Mouse (Mus musculus): ENCODE results near the gene Limk2. TPM values are rescaled to one million over a fixed set of nuclear protein-coding genes. Genes with fewer than 3 reads are reported as not detected.

The Limk2 gene
- polyA plus RNA-seq, 1 experiment from 2014 or later, result 134 TPM

DNA sequence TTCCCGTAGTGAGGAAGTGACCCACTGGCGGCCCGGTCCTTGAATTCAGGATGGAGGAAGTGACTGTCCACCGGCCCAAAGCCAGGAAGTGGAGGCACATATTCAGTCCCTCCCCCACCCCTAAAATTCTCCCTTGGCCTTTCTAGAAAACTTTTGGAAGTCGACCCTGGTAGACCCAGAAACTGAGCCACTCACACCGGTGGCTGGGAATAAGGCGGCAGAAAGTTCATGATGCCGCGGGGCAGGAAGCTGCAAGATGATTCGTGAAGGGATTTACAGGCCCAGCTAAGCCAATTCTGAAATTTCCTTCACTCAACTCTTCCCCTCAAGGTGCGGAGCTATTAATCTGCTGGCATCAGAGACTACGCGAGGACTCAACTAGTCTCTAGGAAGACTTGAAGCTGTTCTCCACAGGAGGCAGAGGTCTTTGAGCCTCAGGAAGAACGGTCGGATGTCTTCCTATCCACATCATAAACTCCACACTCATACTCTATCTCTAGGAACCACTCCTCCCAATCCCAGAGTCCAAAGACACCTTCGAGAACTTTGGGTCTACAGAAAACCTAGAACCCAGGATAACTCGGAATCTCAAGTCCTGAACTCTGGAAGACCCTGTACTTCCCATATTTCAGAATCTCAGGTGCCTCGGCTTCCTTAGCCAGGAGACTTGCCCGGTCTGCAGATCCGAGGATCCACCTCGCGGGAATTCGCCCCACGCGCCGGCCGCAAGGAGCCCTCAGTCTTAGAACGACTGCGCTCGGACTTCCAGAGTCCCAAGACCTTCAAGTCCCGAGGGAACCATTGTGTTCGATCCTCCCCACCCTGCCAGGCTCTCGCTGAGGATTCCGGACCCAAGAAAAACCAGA lies 625 bp downstream of the Limk2 start:
- Histone ChIP-seq H3K4me1 (replicated peaks) (peaks cover 15% of the 10 kb centered on the region), H3K27me3 (no peaks in the 10 kb centered on the region), H3K4me3 (replicated peaks) (peak overlapping the region; percentile 68), H3K9ac (replicated peaks) (peak overlapping the region; percentile 76), H3K9me3 (no peaks in the 10 kb centered on the region), H3K36me3 (no peaks in the 10 kb centered on the region), H3K4me2 (replicated peaks) (peak overlapping the region; percentile 63), H3K27ac (peak overlapping the region; percentile 56; the same call in 1 of the 2 replicates)
- ATAC-seq, result no peak
- 8% methylated on average over 34 of the region's 34 CpGs for WGBS

DNA sequence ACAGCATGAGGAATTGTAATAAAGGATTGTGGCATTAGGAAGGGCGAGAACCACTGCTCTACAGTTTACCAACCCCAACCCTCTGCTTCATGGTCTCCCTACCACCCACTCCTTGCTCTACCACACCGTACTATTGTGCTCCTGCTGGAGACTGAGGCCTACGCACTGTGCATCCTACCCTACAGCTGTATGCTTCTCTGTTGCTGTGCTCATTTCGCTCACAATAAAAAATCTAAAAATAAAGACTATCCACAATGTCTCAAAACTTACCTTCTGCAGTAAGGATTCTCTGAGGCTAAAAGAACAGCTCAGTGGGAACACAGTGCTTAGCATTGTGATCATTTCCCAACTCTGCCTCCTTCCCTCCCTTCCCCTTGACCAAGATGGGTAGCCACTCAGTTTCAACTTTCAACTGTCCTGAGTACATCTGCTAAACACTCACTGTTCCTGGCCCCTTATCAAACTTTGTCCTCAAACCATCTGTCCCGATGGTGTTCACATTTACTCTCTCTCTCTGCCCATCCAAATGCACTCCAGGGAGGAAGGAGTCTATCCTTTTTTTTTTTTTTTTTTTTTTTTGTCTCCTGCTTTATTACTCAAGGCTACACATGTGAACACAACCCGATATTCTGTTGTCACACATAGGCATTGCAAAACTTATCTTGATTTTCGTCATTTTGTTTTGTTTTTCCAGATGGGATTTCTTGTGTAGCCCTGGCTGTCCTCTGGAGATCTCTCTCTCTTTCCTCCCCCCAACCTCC lies 4.5 kb downstream of the Limk2 start:
- H3K4me1 ChIP-seq (replicated peaks), result peaks cover 15% of the 10 kb centered on the region
- H3K9me3 ChIP-seq, result no peaks in the 10 kb centered on the region
- ATAC-seq, result no peak
- 93% methylated on average over 7 of the region's 7 CpGs for WGBS
- no peak overlapping the region for H3K27ac ChIP-seq
- H3K27me3 ChIP-seq, result no peaks in the 10 kb centered on the region
- H3K9ac ChIP-seq (replicated peaks), result no peak overlapping the region
- no peaks in the 10 kb centered on the region for H3K36me3 ChIP-seq
- no peak overlapping the region for H3K4me2 ChIP-seq (replicated peaks)
- no peak overlapping the region for H3K4me3 ChIP-seq (replicated peaks)

DNA sequence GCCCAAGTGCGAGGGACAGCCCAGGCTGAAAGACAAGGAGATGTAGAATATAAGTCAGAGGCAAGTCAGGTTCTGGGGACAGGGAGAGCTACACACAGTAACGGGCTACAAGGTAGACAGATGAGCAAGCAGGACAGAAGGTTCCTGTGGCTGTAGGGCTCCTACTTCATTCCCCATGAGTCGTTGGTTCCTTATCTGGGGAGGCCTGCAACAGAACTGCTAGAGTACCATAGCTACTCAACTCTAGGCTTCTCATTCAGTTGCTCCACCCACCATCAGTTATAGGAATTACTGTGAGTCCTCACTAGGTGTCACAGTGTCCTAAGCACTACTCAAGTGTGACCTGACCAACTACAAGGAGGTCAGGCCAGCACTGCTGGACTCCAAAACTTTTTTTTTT lies 6.0 kb downstream of the Limk2 start:
- H3K27ac ChIP-seq, result no peak overlapping the region
- WGBS, result 83% methylated on average over 3 of the region's 3 CpGs
- H3K27me3 ChIP-seq, result no peaks in the 10 kb centered on the region
- no peak overlapping the region for H3K4me2 ChIP-seq (replicated peaks)
- no peak overlapping the region for H3K9ac ChIP-seq (replicated peaks)
- no peak for ATAC-seq
- no peaks in the 10 kb centered on the region for H3K36me3 ChIP-seq
- no peaks in the 10 kb centered on the region for H3K9me3 ChIP-seq
- peaks cover 4% of the 10 kb centered on the region for H3K4me1 ChIP-seq (replicated peaks)
- H3K4me3 ChIP-seq (replicated peaks), result no peak overlapping the region

DNA sequence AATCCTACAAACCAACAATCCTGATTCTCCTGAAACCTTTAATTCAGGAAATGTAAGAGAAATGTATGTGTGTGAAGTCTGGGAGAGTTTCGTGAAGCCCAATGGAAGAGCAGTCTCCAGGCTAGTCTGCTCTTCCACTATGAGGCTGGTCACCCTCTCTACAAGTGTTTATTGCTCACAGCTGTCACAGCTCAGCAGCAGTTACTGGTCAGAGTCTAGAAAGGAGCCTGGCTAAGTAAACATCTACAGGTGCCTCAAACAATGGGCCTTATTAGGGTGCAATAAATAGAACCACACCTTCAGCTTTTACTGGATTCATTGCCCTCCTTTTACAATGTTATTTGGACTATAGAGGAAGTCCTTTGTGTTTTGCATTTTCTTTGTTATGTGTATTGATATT lies 10.7 kb downstream of the Limk2 start:
- no peak overlapping the region for H3K9ac ChIP-seq (replicated peaks)
- H3K4me2 ChIP-seq (replicated peaks), result no peak overlapping the region
- no peak overlapping the region for H3K4me3 ChIP-seq (replicated peaks)
- H3K9me3 ChIP-seq, result no peaks in the 10 kb centered on the region
- H3K4me1 ChIP-seq (replicated peaks), result peaks cover 16% of the 10 kb centered on the region
- no peaks in the 10 kb centered on the region for H3K27me3 ChIP-seq
- no peak for ATAC-seq
- no peak overlapping the region for H3K27ac ChIP-seq
- H3K36me3 ChIP-seq, result no peaks in the 10 kb centered on the region
- 96% methylated on average over 1 of the region's 1 CpGs for WGBS

DNA sequence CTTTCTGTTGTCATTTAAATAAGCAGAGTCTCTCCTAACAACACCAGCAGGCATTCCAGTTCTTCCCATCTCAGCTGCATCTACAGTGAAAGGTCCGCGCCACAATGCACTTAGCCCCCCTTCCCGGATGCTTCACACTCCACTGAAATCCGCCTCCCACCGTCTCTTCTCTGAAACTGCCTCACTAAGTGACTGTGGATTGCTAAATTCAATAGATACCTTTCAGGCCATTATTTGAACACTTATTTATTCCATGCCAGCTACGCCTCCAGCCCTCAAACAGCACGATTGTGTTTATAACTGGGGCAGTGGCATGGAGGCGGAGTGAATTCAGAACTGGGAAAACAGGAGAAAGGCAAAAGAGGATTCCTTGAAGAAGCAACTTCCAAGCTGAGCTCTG lies 12.4 kb downstream of the Limk2 start:
- H3K27ac ChIP-seq, result peak overlapping the region; percentile 61
- H3K4me3 ChIP-seq (replicated peaks), result no peak overlapping the region
- no peaks in the 10 kb centered on the region for H3K36me3 ChIP-seq
- H3K4me2 ChIP-seq (replicated peaks), result no peak overlapping the region
- H3K27me3 ChIP-seq, result no peaks in the 10 kb centered on the region
- no peak overlapping the region for H3K9ac ChIP-seq (replicated peaks)
- peak; percentile 82 for ATAC-seq
- H3K4me1 ChIP-seq (replicated peaks), result peaks cover 16% of the 10 kb centered on the region
- no peaks in the 10 kb centered on the region for H3K9me3 ChIP-seq
- WGBS, result 28% methylated on average over 8 of the region's 8 CpGs

DNA sequence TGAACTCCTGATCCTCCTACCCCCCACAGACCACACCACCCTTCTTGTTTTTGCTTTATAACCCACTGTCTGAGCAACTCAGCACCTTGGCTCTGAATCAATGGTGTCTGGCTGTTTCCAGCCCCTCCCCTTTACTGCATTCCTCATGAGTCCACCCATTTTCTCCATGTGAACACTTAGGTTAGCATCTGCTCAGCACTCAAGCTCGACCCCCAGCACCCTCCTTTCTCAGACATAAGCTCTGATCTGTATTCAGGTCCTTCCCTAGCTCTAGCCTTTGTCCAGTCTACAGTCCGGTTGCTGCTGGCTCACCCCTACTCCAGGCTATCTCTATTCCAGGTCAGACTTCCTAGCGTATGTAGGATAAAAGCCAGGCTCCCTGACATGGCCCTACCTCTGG lies 12.9 kb downstream of the Limk2 start:
- ATAC-seq, result peak; percentile 86
- peak overlapping the region; percentile 61 for H3K27ac ChIP-seq

DNA sequence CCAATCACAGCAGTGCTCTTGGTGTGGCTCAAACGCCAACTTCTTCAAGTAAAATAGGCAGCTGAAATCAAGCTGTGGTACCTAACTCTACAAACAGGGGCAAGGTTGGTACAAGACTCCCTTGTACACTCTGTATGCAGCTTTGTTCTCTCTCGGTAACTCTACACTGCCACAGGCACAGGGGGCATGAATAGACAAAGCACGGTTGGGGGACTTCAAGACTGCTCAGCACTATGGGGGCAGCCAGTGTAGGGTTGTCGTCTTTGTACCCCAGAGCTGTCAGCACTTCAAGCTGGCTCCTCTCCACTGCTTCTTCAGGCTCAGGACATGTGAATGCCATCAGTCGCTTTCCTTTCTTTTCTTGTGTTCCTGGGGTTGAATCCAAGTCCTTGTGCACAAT lies 14.5 kb downstream of the Limk2 start:
- Histone ChIP-seq H3K4me3 (replicated peaks) (no peak overlapping the region), H3K4me2 (replicated peaks) (no peak overlapping the region), H3K27me3 (no peaks in the 10 kb centered on the region), H3K9ac (replicated peaks) (no peak overlapping the region), H3K36me3 (peaks cover 5% of the 10 kb centered on the region; the same call in 1 of the 2 replicates), H3K27ac (no peak overlapping the region), H3K9me3 (no peaks in the 10 kb centered on the region), H3K4me1 (replicated peaks) (peaks cover 16% of the 10 kb centered on the region)
- no peak for ATAC-seq
- WGBS, result 54% methylated on average over 5 of the region's 5 CpGs

More for the DNA sequence above, 12.9 kb downstream of the Limk2 start:
- Histone ChIP-seq H3K4me2 (replicated peaks) (no peak overlapping the region), H3K27me3 (no peaks in the 10 kb centered on the region), H3K4me1 (replicated peaks) (peaks cover 16% of the 10 kb centered on the region), H3K4me3 (replicated peaks) (no peak overlapping the region), H3K9me3 (no peaks in the 10 kb centered on the region), H3K36me3 (peaks cover 3% of the 10 kb centered on the region; the same call in 1 of the 2 replicates), H3K9ac (replicated peaks) (no peak overlapping the region)
- 31% methylated on average over 3 of the region's 3 CpGs for WGBS

DNA sequence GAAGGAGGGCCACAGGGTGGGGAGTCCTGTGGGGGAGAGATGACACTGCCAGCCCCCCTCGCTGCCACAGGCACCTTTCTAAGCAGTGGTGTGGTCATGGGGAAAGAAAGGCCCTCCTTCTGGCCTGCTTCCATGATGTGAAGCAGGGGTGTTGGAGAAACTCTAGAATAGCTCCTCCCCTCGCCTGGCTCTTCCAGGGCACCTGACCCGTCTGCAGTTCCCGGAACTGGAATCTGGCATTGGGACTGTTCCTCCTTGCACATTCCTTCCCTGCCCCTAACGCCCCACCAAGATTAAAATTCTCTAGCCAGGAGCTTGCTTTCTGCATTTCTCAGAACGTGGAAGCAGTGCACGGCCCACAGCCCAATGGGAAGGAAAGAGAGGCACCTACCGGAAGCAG lies 16.5 kb downstream of the Limk2 start:
- Histone ChIP-seq H3K27me3 (no peaks in the 10 kb centered on the region), H3K36me3 (peaks cover 5% of the 10 kb centered on the region; the same call in 1 of the 2 replicates), H3K4me2 (replicated peaks) (no peak overlapping the region), H3K4me1 (replicated peaks) (peaks cover 16% of the 10 kb centered on the region), H3K9me3 (no peaks in the 10 kb centered on the region), H3K9ac (replicated peaks) (no peak overlapping the region), H3K27ac (no peak overlapping the region), H3K4me3 (replicated peaks) (no peak overlapping the region)
- 80% methylated on average over 8 of the region's 8 CpGs for WGBS
- no peak for ATAC-seq

DNA sequence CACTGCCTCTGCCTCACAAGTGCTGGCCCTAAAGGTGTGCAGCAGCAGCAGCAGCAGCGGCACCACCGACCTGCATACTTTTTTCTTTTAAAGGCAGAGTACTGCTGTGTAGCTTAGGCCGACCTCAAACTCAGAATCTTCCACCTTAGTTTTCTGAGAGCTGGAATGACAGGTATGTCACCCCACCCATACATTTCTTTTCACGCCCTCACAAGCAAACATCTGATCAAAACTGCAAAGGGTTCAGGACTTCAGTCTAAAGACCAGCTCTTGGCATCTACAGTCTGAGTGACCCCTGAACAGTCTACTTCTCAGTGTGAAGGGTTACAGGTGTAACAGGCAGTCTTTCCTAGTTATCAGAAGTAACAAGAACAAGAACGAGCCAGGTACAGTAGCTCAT lies 18.2 kb downstream of the Limk2 start:
- Histone ChIP-seq H3K4me3 (replicated peaks) (no peak overlapping the region), H3K4me2 (replicated peaks) (no peak overlapping the region), H3K9me3 (no peaks in the 10 kb centered on the region), H3K4me1 (replicated peaks) (no peaks in the 10 kb centered on the region; the same call in 1 of the 2 replicates), H3K27me3 (no peaks in the 10 kb centered on the region), H3K36me3 (peaks cover 5% of the 10 kb centered on the region; the same call in 1 of the 2 replicates), H3K27ac (no peak overlapping the region), H3K9ac (replicated peaks) (no peak overlapping the region)
- 94% methylated on average over 5 of the region's 5 CpGs for WGBS
- no peak for ATAC-seq

DNA sequence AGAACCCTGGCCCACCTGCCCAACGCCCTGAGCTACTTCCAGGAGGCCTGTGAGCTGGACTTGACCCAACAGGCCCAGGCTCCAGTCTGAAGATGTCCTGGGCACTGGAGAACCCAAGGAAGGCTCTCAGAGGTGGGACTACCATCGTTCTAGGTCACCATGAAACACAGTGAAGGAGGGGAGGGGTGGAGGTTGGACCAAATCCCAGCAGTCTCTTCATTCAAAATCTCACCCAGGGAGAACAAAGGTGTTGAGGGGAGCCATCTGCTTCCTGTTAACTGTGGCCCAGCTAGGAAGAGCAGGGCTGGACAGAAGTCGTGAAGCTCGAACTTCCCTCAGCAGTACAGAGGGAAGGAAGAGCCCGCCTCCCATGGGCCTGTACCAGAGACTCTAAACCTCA lies 19.0 kb downstream of the Limk2 start:
- Histone ChIP-seq H3K27ac (no peak overlapping the region), H3K4me3 (replicated peaks) (no peak overlapping the region), H3K27me3 (no peaks in the 10 kb centered on the region), H3K36me3 (peaks cover 5% of the 10 kb centered on the region; the same call in 1 of the 2 replicates), H3K9me3 (no peaks in the 10 kb centered on the region), H3K4me1 (replicated peaks) (no peaks in the 10 kb centered on the region), H3K9ac (replicated peaks) (no peak overlapping the region), H3K4me2 (replicated peaks) (no peak overlapping the region)
- no peak for ATAC-seq
- 80% methylated on average over 5 of the region's 5 CpGs for WGBS

DNA sequence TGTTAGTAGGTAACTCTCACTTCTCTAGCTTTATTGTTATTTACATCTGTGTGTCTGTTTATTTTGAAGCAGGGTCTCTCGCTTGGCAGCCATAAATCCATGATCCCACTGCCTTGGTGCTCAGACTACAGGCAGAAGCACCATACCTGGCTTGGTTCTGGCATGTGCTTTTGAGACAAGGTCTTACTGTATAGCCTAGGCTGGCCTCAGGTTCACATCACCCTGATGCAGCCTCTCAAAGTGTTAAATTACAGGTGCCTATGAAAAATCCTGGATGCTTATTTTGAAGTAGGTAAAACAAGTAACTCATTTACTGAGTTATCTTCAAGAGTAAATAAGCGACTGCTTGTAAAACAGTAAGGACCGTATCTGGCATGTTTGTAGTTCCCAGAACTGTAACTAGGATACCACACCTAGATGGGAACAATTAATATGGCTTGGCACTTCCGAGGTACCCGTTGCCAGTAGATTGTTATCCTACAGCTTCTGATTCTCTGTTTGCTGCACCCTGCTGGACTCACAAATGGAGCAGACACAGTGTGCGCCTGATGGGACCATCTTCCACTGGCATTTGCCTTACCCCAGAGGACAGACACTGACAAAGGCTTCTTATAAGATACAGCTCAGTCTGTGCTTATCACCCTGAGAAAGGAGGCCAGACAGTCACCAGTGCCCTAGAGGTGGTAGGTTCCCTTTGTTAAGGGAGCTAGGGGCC lies 21.4 kb downstream of the Limk2 start:
- Histone ChIP-seq H3K4me2 (replicated peaks) (no peak overlapping the region), H3K36me3 (peaks cover 10% of the 10 kb centered on the region; the same call in 1 of the 2 replicates), H3K9me3 (no peaks in the 10 kb centered on the region), H3K9ac (replicated peaks) (no peak overlapping the region), H3K27me3 (no peaks in the 10 kb centered on the region), H3K4me1 (replicated peaks) (no peaks in the 10 kb centered on the region), H3K4me3 (replicated peaks) (no peak overlapping the region), H3K27ac (no peak overlapping the region)
- 89% methylated on average over 6 of the region's 6 CpGs for WGBS
- 0 out of 2 replicates have a peak, but pooled peaks have one; percentile 55 for ATAC-seq
